Mouse (Mus musculus) ZHBTc4 (cell line): Measurements from ENCODE around the gene Sbf1.

Source experiments
- DNase-seq: peaks from one replicate; pipeline ENCODE4 v3.0.0-alpha.2; 2011; ENCODE audit warnings: low read depth, low spot score

The Sbf1 gene

GRCm38 (mm10) chr15:89315190-89315731, at the start of gene Sbf1:
Gene Sbf1, minus strand, starts transcription at chr15:89315311.
- DNase-seq, result peak; percentile 98

- DNase-seq, result no peak
Observed at GRCm38 (mm10) chr15:89363051-89363450, 47.9 kb upstream of the Sbf1 start.

GRCm38 (mm10) chr15:89358784-89359183, 43.7 kb upstream of the Sbf1 start:
- no peak for DNase-seq

GRCm38 (mm10) chr15:89356372-89356771, 41.3 kb upstream of the Sbf1 start:
- peak; percentile 99 for DNase-seq

GRCm38 (mm10) chr15:89355241-89356187, 40.4 kb upstream of the Sbf1 start, which contains the start of the genes Lmf2 and Ncaph2:
Gene Lmf2, minus strand, starts transcription at chr15:89355659.
Gene Ncaph2, plus strand, starts transcription at chr15:89355719.
- peak; percentile 98 for DNase-seq

- no peak for DNase-seq
Observed at GRCm38 (mm10) chr15:89354455-89354854, 39.3 kb upstream of the Sbf1 start.

GRCm38 (mm10) chr15:89353837-89354236, 38.7 kb upstream of the Sbf1 start:
- no peak for DNase-seq

- DNase-seq, result no peak
Observed at GRCm38 (mm10) chr15:89352795-89353194, 37.7 kb upstream of the Sbf1 start.

GRCm38 (mm10) chr15:89352054-89352453, 36.9 kb upstream of the Sbf1 start:
- DNase-seq, result no peak

GRCm38 (mm10) chr15:89351302-89351701, 36.2 kb upstream of the Sbf1 start:
- no peak for DNase-seq

- no peak for DNase-seq
Observed at GRCm38 (mm10) chr15:89350447-89350846, 35.3 kb upstream of the Sbf1 start.

- no peak for DNase-seq
Observed at GRCm38 (mm10) chr15:89343325-89343724, 28.2 kb upstream of the Sbf1 start.

GRCm38 (mm10) chr15:89341678-89342077, 26.6 kb upstream of the Sbf1 start:
- no peak for DNase-seq

- DNase-seq, result no peak
Observed at GRCm38 (mm10) chr15:89340136-89340535, 25.0 kb upstream of the Sbf1 start.

- DNase-seq, result no peak
Observed at GRCm38 (mm10) chr15:89339696-89340095, 24.6 kb upstream of the Sbf1 start.

GRCm38 (mm10) chr15:89336422-89336821, 21.3 kb upstream of the Sbf1 start:
- DNase-seq, result peak; percentile 42

- DNase-seq, result no peak
Observed at GRCm38 (mm10) chr15:89334774-89335537, 19.8 kb upstream of the Sbf1 start.

- no peak for DNase-seq
Observed at GRCm38 (mm10) chr15:89334271-89334670, 19.2 kb upstream of the Sbf1 start, which contains the start of gene Miox. Gene Miox, plus strand, starts transcription at chr15:89334398.

GRCm38 (mm10) chr15:89326441-89326840, 11.3 kb upstream of the Sbf1 start:
- DNase-seq, result no peak

GRCm38 (mm10) chr15:89323656-89324055, 8.5 kb upstream of the Sbf1 start:
- no peak for DNase-seq

GRCm38 (mm10) chr15:89322670-89323522, 7.8 kb upstream of the Sbf1 start, which contains the start of gene Adm2:
Gene Adm2, plus strand, starts transcription at chr15:89322720.
- peak; percentile 47 for DNase-seq
